Mouse (Mus musculus): ENCODE measurements around the gene Tbx18.

Tbx18 gene

GRCm38 (mm10) chr9:87710360-87710759 is 20.7 kb downstream of the Tbx18 start:
- DNase-seq (ENCODE audit: low spot score) = no peak

GRCm38 (mm10) chr9:87708151-87708550 is 22.9 kb downstream of the Tbx18 start:
- DNase-seq (ENCODE audit: low spot score) = no peak

GRCm38 (mm10) chr9:87702267-87702666 is 28.8 kb downstream of the Tbx18 start:
- DNase-seq (ENCODE audit: low spot score) = no peak

GRCm38 (mm10) chr9:87686981-87687380 is 44.1 kb downstream of the Tbx18 start:
- no peak for DNase-seq (ENCODE audit: low spot score)

GRCm38 (mm10) chr9:87682247-87682646 is 48.8 kb downstream of the Tbx18 start:
- DNase-seq (ENCODE audit: low spot score) = no peak
